Mouse (Mus musculus): ENCODE measurements around the gene Wdr74. TPM values are rescaled to one million over a fixed set of nuclear protein-coding genes. Genes with fewer than 3 reads are reported as not detected.
"Not testable (repeated sequence)": the region's sequence is repeated elsewhere in the genome, so short reads cannot be mapped to it uniquely, and the experiment has no call there.

The Wdr74 gene
- polyA plus RNA-seq, 1 experiment: 48.9 TPM

GRCm38 (mm10) chr19:8715868-8716766 lies 19.5 kb upstream of the Wdr74 start:
- no peak for DNase-seq (ENCODE audit: extremely low spot score in 1 of 2, low spot score in 1 of 2)

DNA sequence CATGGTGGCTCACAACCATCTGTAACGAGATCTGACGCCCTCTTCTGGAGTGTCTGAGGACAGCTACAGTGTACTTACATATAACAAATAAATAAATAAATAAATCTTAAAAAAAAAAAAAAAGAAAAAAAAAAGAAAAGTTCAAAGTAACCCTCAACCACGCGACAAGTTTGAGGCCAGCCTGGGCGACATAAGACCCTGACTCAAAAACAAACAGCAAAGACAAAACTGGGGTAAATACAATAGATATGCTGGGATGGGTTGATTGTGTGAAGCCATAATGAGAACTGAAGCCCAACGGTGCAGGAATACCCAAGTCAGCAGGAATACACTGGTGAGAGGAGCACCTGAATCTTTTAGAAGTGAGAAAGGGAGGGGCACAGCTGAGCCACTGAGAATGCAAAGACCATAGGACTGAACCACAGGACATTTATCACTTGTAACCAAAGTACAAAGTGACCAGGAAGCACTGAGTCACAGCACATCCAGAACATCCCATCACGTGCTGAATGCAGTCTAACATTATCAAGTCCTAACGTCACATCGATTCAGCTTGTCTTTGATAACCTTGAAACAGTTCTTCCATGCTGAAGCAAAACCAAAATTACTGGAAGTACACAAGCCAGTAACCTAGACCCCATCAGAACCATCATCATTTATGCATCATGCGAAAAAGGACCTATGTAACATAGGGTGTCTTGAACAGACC lies 18.7 kb upstream of the Wdr74 start:
- DNase-seq (ENCODE audit: extremely low spot score in 1 of 2, low spot score in 1 of 2): no peak

DNA sequence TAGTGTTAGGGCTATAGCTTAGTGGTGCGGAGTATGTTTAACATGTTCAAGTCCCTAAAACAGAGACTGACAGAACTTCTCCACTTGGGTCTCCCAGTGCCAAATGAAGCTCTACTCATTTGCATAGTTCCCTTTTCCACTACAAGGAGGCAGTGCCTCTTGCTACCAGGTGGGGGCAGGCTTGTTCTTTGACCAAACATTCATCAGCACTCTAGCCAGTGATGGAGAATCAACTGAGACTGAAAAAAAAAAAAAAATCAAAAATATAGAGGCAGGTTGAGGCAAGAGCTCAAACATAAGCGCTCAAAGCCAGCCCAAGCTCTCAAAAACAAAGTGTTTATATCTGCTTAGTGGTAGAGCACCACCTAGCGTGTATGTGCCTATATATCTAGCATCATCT lies 17.3 kb upstream of the Wdr74 start:
- DNase-seq (ENCODE audit: extremely low spot score in 1 of 2, low spot score in 1 of 2): peak in 1 of 2 experiments; percentile 54

GRCm38 (mm10) chr19:8719037-8719436 lies 16.6 kb upstream of the Wdr74 start:
- not testable (repeated sequence) for DNase-seq (ENCODE audit: extremely low spot score in 1 of 2, low spot score in 1 of 2)

GRCm38 (mm10) chr19:8721378-8721777 lies 14.2 kb upstream of the Wdr74 start:
- DNase-seq (ENCODE audit: extremely low spot score in 1 of 2, low spot score in 1 of 2): no peak

DNA sequence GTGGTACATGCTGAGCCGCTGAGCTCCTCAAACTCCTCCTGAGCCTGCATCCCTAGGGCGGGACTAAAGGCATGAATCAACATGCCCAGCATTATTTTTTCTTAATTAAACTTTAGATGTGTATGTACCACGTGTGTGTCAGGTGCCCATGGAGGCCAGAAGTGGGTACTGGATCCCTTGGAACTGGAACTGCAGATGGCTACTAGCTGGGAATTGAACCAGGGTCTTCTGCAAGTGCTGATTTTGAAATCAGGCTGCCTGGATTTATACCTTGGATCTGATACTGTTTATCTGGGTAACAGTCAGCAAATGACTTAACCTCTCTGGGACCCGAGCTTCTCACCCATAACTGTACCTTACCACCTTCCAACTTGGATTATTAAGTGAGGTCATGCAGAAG lies 13.6 kb upstream of the Wdr74 start:
- no peak for DNase-seq (ENCODE audit: extremely low spot score in 1 of 2, low spot score in 1 of 2)

DNA sequence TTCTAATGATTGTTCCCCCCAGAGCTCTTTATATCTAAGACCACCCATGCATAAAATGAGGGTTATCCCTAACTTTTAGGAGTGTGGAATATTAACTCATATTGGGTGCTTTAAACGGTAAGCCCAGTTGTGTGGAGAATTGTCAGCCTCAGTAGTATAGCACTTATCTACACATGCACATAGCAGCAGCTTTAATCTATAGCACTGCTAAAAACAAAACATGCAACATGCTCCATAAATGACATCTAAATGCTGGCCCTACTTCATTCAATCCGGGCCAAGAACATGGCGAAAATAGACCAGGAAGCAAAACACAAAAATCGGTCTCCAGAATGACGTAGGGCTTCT lies 13.1 kb upstream of the Wdr74 start:
- no peak for DNase-seq (ENCODE audit: extremely low spot score in 1 of 2, low spot score in 1 of 2)

DNA sequence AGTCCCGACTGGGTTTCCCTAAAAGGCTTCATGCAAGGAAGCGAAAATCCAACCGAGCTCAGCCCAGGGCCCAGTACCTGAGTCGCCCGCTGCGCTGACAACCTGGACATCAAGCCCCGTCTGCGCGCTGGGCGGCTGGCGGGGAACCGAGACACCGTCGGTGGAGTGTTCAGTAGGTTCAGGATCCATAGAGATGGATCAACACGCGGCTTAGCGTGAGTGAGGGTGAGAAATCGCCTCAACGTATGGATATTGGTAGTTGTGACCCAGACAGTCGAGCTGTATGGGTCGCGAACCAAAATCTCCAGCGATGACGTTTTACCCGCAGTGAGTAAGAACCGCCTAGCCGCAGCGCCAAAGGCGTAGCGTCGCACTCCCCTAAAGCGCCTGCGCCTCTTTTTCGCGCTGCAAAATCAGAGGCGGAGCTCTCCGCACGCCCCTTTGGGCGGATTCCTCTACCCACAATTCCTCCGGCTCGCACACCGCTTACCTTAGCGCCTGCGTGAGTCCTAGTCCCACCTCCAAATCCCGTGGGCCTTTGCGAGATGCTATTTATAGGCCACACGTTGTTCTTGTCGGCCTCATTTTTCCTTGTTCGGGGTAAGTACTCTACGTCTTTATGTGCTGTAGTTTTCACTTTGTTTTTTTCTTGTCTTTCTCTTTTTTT lies 12.6 kb upstream of the Wdr74 start, which contains the start of gene Slc3a2:
Gene Slc3a2, minus strand, starts transcription at position 463 of the 667 bp plus-strand sequence.
- DNase-seq (ENCODE audit: extremely low spot score in 1 of 2, low spot score in 1 of 2): peak; percentile 97 to 99

GRCm38 (mm10) chr19:8723574-8724346 lies 11.9 kb upstream of the Wdr74 start:
- peak in 1 of 2 experiments; percentile 26 for DNase-seq (ENCODE audit: extremely low spot score in 1 of 2, low spot score in 1 of 2)

- no peak for DNase-seq (ENCODE audit: extremely low spot score in 1 of 2, low spot score in 1 of 2)
These were observed 11.2 kb upstream of the Wdr74 start for GRCm38 (mm10) chr19:8724392-8724791.

GRCm38 (mm10) chr19:8725081-8725613 lies 10.5 kb upstream of the Wdr74 start:
- no peak for DNase-seq (ENCODE audit: extremely low spot score in 1 of 2, low spot score in 1 of 2)

DNA sequence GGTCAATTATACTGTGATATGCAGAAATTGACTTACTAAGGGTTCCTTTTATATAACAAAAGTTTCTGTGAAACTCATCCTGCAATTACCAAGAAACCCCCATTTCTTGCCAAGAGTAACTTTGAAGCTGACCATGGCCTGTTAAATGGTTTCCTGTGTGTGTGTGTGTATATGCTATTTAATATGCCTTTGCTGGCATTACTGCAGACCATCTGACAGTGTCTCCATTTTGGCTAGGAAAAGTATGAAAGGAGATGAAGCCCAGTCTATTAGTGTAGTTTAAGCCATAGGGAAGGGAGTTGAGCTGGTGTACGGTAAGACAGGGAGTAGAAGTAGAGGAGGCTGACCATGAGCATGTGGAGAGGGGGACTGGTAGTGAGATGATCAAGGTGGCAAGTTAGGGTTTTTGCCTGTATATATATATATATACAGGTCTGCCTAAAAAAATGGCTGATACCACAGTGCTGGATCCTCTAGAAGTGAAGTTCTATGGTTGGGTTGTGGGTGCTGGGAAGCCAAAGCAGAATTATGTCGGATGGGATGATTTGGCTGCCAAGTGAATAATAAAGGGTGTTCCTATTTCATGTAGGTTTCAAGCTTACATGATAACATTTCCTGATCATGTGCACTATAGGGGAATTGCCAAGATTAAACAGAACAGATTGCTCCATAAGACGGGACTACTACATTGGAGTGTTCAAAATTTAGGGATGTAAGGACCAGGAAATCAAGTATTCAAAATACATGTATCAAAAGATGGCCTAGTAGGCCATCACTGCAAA lies 8.8 kb upstream of the Wdr74 start:
- no peak for DNase-seq (ENCODE audit: extremely low spot score in 1 of 2, low spot score in 1 of 2)

- DNase-seq (ENCODE audit: extremely low spot score in 1 of 2, low spot score in 1 of 2): no peak
These were observed 8.0 kb upstream of the Wdr74 start for GRCm38 (mm10) chr19:8727495-8728114.

- DNase-seq (ENCODE audit: extremely low spot score in 1 of 2, low spot score in 1 of 2): not testable (repeated sequence)
These were observed 7.1 kb upstream of the Wdr74 start for GRCm38 (mm10) chr19:8728335-8729099.

DNA sequence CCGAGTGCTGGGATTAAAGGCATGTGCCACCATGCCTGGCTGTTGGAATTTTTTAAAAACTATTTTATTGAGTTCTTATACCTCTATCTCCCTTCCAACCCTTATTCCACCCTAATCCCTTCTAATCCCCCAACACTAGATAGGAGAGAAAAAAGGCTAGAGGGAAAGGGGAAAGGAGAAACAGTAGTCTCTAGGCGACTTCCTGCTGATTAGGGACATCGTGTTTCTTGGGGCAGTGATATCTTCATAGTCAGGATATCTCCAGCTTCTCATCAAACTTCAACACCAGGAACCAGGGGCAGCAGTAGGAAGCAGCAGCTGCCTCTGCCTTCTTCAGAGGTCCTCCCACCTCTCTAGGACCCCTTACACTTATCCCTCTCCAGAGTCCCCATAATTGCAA lies 1.3 kb upstream of the Wdr74 start:
- DNase-seq (ENCODE audit: extremely low spot score in 1 of 2, low spot score in 1 of 2): no peak

- no peak for DNase-seq (ENCODE audit: extremely low spot score in 1 of 2, low spot score in 1 of 2)
These were observed 487 bp downstream of the Wdr74 start for GRCm38 (mm10) chr19:8736160-8736467.

- DNase-seq (ENCODE audit: extremely low spot score in 1 of 2, low spot score in 1 of 2): no peak
These were observed 3.3 kb downstream of the Wdr74 start for GRCm38 (mm10) chr19:8738911-8739310.

GRCm38 (mm10) chr19:8739646-8740045 lies 4.0 kb downstream of the Wdr74 start:
- no peak for DNase-seq (ENCODE audit: extremely low spot score in 1 of 2, low spot score in 1 of 2)

Measured in frontal cortex, adult 2 months (tissue).